29 mouse cellular contexts compared by ENCODE assay signal in the genomic region with DNA sequence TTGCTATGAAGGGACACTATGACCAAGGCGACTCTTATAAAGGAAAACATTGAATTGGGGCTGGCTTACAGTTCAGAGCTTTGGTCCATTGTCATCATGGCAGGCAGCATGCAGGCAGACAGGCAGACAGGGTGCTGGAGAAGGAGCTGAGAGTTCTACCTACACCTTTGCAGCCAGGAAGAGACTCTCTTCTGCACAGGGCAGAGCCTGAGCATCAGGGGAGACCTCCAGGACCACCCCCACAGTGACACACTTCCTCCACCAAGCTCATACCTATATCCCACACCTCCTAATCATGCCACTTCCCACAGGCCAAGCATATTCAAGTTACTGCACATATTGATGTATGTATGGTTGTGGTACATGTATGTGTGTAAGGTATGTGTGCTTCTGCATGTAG. TPM values are rescaled to one million over a fixed set of nuclear protein-coding genes. Genes with fewer than 3 reads are reported as not detected.
DNase-seq lines count a peak whose midpoint lies in the region; ATAC-seq and TF ChIP-seq lines count a peak whose summit lies in the region.
"Had no signal": no experiment of that assay in that cellular context is flagged by ENCODE, and none has a peak within 500 bp of the region (broad histone marks: within the 10 kb centered on the region; RNA-seq: fewer than 3 reads in every experiment).

No protein-coding gene starts in this region.

- no peaks in the 10 kb centered on the region for H3K36me3 ChIP-seq in heart, embryonic 12.5 days
- H3K36me3 ChIP-seq in liver, embryonic 11.5 days (ENCODE audit: control insufficient read depth, insufficient read depth, low read length), result no peaks in the 10 kb centered on the region
- H3K36me3 ChIP-seq in liver, embryonic 12.5 days, result no peaks in the 10 kb centered on the region
- no peaks in the 10 kb centered on the region for H3K36me3 ChIP-seq in stomach, postnatal 0 days (ENCODE audit: control insufficient read depth, insufficient read depth, low read length)
- no peaks in the 10 kb centered on the region for H3K36me3 ChIP-seq in hindbrain, embryonic 10.5 days
- H3K36me3 ChIP-seq: embryonic facial prominence, embryonic 12.5 days; forebrain, embryonic 15.5 days; G1E had no signal

- ATAC-seq in heart, embryonic 12.5 days (ENCODE audit: insufficient number of reproducible peaks, low FRiP score), result no peak
- no peak for ATAC-seq in liver, embryonic 11.5 days (replicated peaks; ENCODE audit: low FRiP score)
- ATAC-seq in liver, embryonic 12.5 days, result no peak
- no peak for ATAC-seq in stomach, postnatal 0 days (ENCODE audit: low FRiP score, low TSS enrichment)
- ATAC-seq: activated CD4-positive, CD25-positive, alpha-beta regulatory T cell, adult 4 months; CD4-positive, CD25-positive, alpha-beta regulatory T cell, adult 4 months; forebrain, embryonic 13.5 days; forebrain, embryonic 15.5 days; Patski had no signal

- no peak for TF ChIP-seq CTCF in stomach, postnatal 0 days (IDR thresholded peaks at IDR 0.05; ENCODE audit: low read depth)

- peaks cover 9% of the 10 kb centered on the region; the same call in 1 of the 2 replicates for H3K4me1 ChIP-seq in heart, embryonic 12.5 days (replicated peaks)
- peaks cover 11% of the 10 kb centered on the region for H3K4me1 ChIP-seq in liver, embryonic 11.5 days (replicated peaks; ENCODE audit: control insufficient read depth, insufficient read depth, low read length)
- peaks cover 37% of the 10 kb centered on the region for H3K4me1 ChIP-seq in liver, embryonic 12.5 days
- H3K4me1 ChIP-seq in stomach, postnatal 0 days (replicated peaks; ENCODE audit: control insufficient read depth, insufficient read depth), result no peaks in the 10 kb centered on the region
- H3K4me1 ChIP-seq in hindbrain, embryonic 10.5 days (replicated peaks), result peaks cover 23% of the 10 kb centered on the region

- no peaks in the 10 kb centered on the region for H3K9me3 ChIP-seq in heart, embryonic 12.5 days (replicated peaks)
- no peaks in the 10 kb centered on the region for H3K9me3 ChIP-seq in liver, embryonic 11.5 days (ENCODE audit: control insufficient read depth, low read length)
- no peaks in the 10 kb centered on the region for H3K9me3 ChIP-seq in liver, embryonic 12.5 days (replicated peaks)
- H3K9me3 ChIP-seq in stomach, postnatal 0 days (ENCODE audit: control insufficient read depth, low read length), result no peaks in the 10 kb centered on the region
- H3K9me3 ChIP-seq in hindbrain, embryonic 10.5 days, result no peaks in the 10 kb centered on the region
- H3K9me3 ChIP-seq: embryonic facial prominence, embryonic 12.5 days; forebrain, embryonic 15.5 days; G1E had no signal

- WGBS in heart, embryonic 12.5 days, result 80% methylated on average over 1 of the region's 1 CpGs
- 88% methylated on average over 1 of the region's 1 CpGs for WGBS in liver, embryonic 11.5 days
- WGBS in liver, embryonic 12.5 days (ENCODE audit: insufficient replicate concordance), result 53% methylated on average over 1 of the region's 1 CpGs
- 92% methylated on average over 1 of the region's 1 CpGs for WGBS in stomach, postnatal 0 days
- 84% methylated on average over 1 of the region's 1 CpGs for WGBS in hindbrain, embryonic 10.5 days

- no peak overlapping the region for H3K27ac ChIP-seq in heart, embryonic 12.5 days (ENCODE audit: poor library complexity, severe bottlenecking)
- no peak overlapping the region for H3K27ac ChIP-seq in liver, embryonic 11.5 days (ENCODE audit: low read depth, low read length)
- no peak overlapping the region for H3K27ac ChIP-seq in liver, embryonic 12.5 days
- H3K27ac ChIP-seq in stomach, postnatal 0 days (replicated peaks), result no peak overlapping the region
- H3K27ac ChIP-seq in hindbrain, embryonic 10.5 days, result no peak overlapping the region
- H3K27ac ChIP-seq: embryonic facial prominence, embryonic 12.5 days; forebrain, embryonic 13.5 days; forebrain, embryonic 15.5 days had no signal

- TF ChIP-seq EP300 in stomach, postnatal 0 days (optimal IDR thresholded peaks at IDR 0.05), result no peak

- no peak overlapping the region for H3K9ac ChIP-seq in heart, embryonic 12.5 days
- H3K9ac ChIP-seq in liver, embryonic 11.5 days (ENCODE audit: low read depth, low read length), result no peak overlapping the region
- H3K9ac ChIP-seq in liver, embryonic 12.5 days, result no peak overlapping the region
- H3K9ac ChIP-seq in stomach, postnatal 0 days (ENCODE audit: low read length), result no peak overlapping the region
- H3K9ac ChIP-seq: embryonic facial prominence, embryonic 12.5 days; forebrain, embryonic 13.5 days; forebrain, embryonic 15.5 days had no signal

- DNase-seq in heart, adult 11 months, result peak; percentile 68
- DNase-seq in liver, embryonic 11.5 days (ENCODE audit: low spot score), result peak; percentile 21
- DNase-seq in testis, postnatal 10 days (ENCODE audit: low spot score), result peak; percentile 26
- no peak for DNase-seq in testis, postnatal 14 days (ENCODE audit: low spot score)
- peak; percentile 5 for DNase-seq in stomach, postnatal 0 days (ENCODE audit: low spot score)
- DNase-seq in hindbrain, embryonic 10.5 days (ENCODE audit: low spot score), result no peak
- DNase-seq: adrenal gland, adult 8-10 months; adrenal gland, postnatal 14 days; adrenal gland, postnatal 36 days; B cell, adult 2 months; cerebellum, adult 11 months; cerebellum, adult 18-20 months; cerebellum, adult 8-10 months; cerebellum, adult 9-11 months; cerebellum, postnatal 14 days; cerebellum, postnatal 36 days; embryo, embryonic 11 days had no signal

- H3K4me3 ChIP-seq in heart, embryonic 12.5 days, result no peak overlapping the region
- no peak overlapping the region for H3K4me3 ChIP-seq in liver, embryonic 11.5 days (ENCODE audit: low read depth, low read length)
- H3K4me3 ChIP-seq in liver, embryonic 12.5 days, result no peak overlapping the region
- H3K4me3 ChIP-seq in stomach, postnatal 0 days (ENCODE audit: low read depth, low read length), result no peak overlapping the region
- H3K4me3 ChIP-seq in hindbrain, embryonic 10.5 days, result no peak overlapping the region
- H3K4me3 ChIP-seq: embryonic facial prominence, embryonic 12.5 days; forebrain, embryonic 13.5 days; forebrain, embryonic 15.5 days had no signal

- H3K27me3 ChIP-seq in heart, embryonic 12.5 days (replicated peaks), result no peaks in the 10 kb centered on the region
- no peaks in the 10 kb centered on the region for H3K27me3 ChIP-seq in liver, embryonic 11.5 days (replicated peaks; ENCODE audit: control insufficient read depth, insufficient read depth, low read length)
- H3K27me3 ChIP-seq in liver, embryonic 12.5 days (replicated peaks), result peaks cover 16% of the 10 kb centered on the region
- H3K27me3 ChIP-seq in stomach, postnatal 0 days (ENCODE audit: control insufficient read depth, insufficient read depth, low read length), result no peaks in the 10 kb centered on the region
- no peaks in the 10 kb centered on the region for H3K27me3 ChIP-seq in hindbrain, embryonic 10.5 days (ENCODE audit: insufficient read depth, poor library complexity, severe bottlenecking)
- H3K27me3 ChIP-seq: CH12.LX; embryonic facial prominence, embryonic 12.5 days; forebrain, embryonic 13.5 days; forebrain, embryonic 15.5 days had no signal

- no peak overlapping the region for H3K4me2 ChIP-seq in heart, embryonic 12.5 days
- H3K4me2 ChIP-seq in liver, embryonic 11.5 days, result no peak overlapping the region
- no peak overlapping the region for H3K4me2 ChIP-seq in liver, embryonic 12.5 days
- no peak overlapping the region for H3K4me2 ChIP-seq in stomach, postnatal 0 days (replicated peaks; ENCODE audit: low read depth)
- H3K4me2 ChIP-seq: embryonic facial prominence, embryonic 12.5 days; forebrain, embryonic 13.5 days; forebrain, embryonic 15.5 days had no signal

RNA-seq across cellular contexts. Expression of a gene that starts 2.4 kb away (rescaled TPM):
- 107 and 112 TPM in 2 replicates for polyA plus RNA-seq in heart, embryonic 12.5 days (2016; fragmentation: Nextera tagmentation; extraction: Ambion mirVana)
- 62.4 and 65.0 TPM in 2 replicates for polyA plus RNA-seq in liver, embryonic 11.5 days (2014; fragmentation: Nextera tagmentation; extraction: Ambion mirVana)
- polyA plus RNA-seq in liver, embryonic 12.5 days (2016; fragmentation: Nextera tagmentation; extraction: Ambion mirVana), result 34.5 and 34.8 TPM in 2 replicates
- polyA plus RNA-seq in stomach, postnatal 0 days (2015; fragmentation: Nextera tagmentation; extraction: Ambion mirVana), result 48.4 and 52.1 TPM in 2 replicates
- polyA plus RNA-seq in hindbrain, embryonic 10.5 days (2016; fragmentation: Nextera tagmentation; extraction: Ambion mirVana), result 76.5 and 83.1 TPM in 2 replicates

RNA-seq across cellular contexts. Expression of a gene that starts 14.8 kb away (rescaled TPM):
- polyA plus RNA-seq in heart, embryonic 12.5 days (2016; fragmentation: Nextera tagmentation; extraction: Ambion mirVana), result not detected in 2 replicates
- polyA plus RNA-seq in liver, embryonic 11.5 days (2014; fragmentation: Nextera tagmentation; extraction: Ambion mirVana), result not detected in 2 replicates
- polyA plus RNA-seq in liver, embryonic 12.5 days (2016; fragmentation: Nextera tagmentation; extraction: Ambion mirVana), result not detected in 2 replicates
- not detected in 2 replicates for polyA plus RNA-seq in stomach, postnatal 0 days (2015; fragmentation: Nextera tagmentation; extraction: Ambion mirVana)
- polyA plus RNA-seq in hindbrain, embryonic 10.5 days (2016; fragmentation: Nextera tagmentation; extraction: Ambion mirVana), result not detected in 2 replicates
- polyA plus RNA-seq: activated CD4-positive, CD25-positive, alpha-beta regulatory T cell, adult 4 months; CD4-positive, CD25-positive, alpha-beta regulatory T cell, adult 4 months; embryonic facial prominence, embryonic 12.5 days; embryonic facial prominence, embryonic 14.5 days; forebrain, embryonic 11.5 days; forebrain, embryonic 13.5 days; forebrain, embryonic 15.5 days; G1E; Patski had no signal

RNA-seq across cellular contexts. Expression of a gene that starts 15.4 kb away (rescaled TPM):
- not detected in 2 replicates for polyA plus RNA-seq in heart, embryonic 12.5 days (2016; fragmentation: Nextera tagmentation; extraction: Ambion mirVana)
- not detected in 2 replicates for polyA plus RNA-seq in liver, embryonic 11.5 days (2014; fragmentation: Nextera tagmentation; extraction: Ambion mirVana)
- polyA plus RNA-seq in liver, embryonic 12.5 days (2016; fragmentation: Nextera tagmentation; extraction: Ambion mirVana), result not detected in 2 replicates
- not detected in 2 replicates for polyA plus RNA-seq in stomach, postnatal 0 days (2015; fragmentation: Nextera tagmentation; extraction: Ambion mirVana)
- not detected in 2 replicates for polyA plus RNA-seq in hindbrain, embryonic 10.5 days (2016; fragmentation: Nextera tagmentation; extraction: Ambion mirVana)
- polyA plus RNA-seq: activated CD4-positive, CD25-positive, alpha-beta regulatory T cell, adult 4 months; CD4-positive, CD25-positive, alpha-beta regulatory T cell, adult 4 months; embryonic facial prominence, embryonic 12.5 days; embryonic facial prominence, embryonic 14.5 days; forebrain, embryonic 11.5 days; forebrain, embryonic 13.5 days; forebrain, embryonic 15.5 days; G1E; Patski had no signal

RNA-seq across cellular contexts. Expression of a gene that starts 26.9 kb away (rescaled TPM):
- polyA plus RNA-seq in heart, embryonic 12.5 days (2016; fragmentation: Nextera tagmentation; extraction: Ambion mirVana), result not detected in 2 replicates
- polyA plus RNA-seq in liver, embryonic 11.5 days (2014; fragmentation: Nextera tagmentation; extraction: Ambion mirVana), result not detected in 2 replicates
- not detected in 2 replicates for polyA plus RNA-seq in liver, embryonic 12.5 days (2016; fragmentation: Nextera tagmentation; extraction: Ambion mirVana)
- not detected in 2 replicates for polyA plus RNA-seq in stomach, postnatal 0 days (2015; fragmentation: Nextera tagmentation; extraction: Ambion mirVana)
- polyA plus RNA-seq in hindbrain, embryonic 10.5 days (2016; fragmentation: Nextera tagmentation; extraction: Ambion mirVana), result not detected in 2 replicates
- polyA plus RNA-seq: activated CD4-positive, CD25-positive, alpha-beta regulatory T cell, adult 4 months; CD4-positive, CD25-positive, alpha-beta regulatory T cell, adult 4 months; embryonic facial prominence, embryonic 12.5 days; embryonic facial prominence, embryonic 14.5 days; forebrain, embryonic 11.5 days; forebrain, embryonic 13.5 days; forebrain, embryonic 15.5 days; G1E had no signal

RNA-seq across cellular contexts. Expression of a gene that starts 26.9 kb away (rescaled TPM):
- polyA plus RNA-seq in heart, embryonic 12.5 days (2016; fragmentation: Nextera tagmentation; extraction: Ambion mirVana), result not detected in 2 replicates
- not detected in 2 replicates for polyA plus RNA-seq in liver, embryonic 11.5 days (2014; fragmentation: Nextera tagmentation; extraction: Ambion mirVana)
- not detected in 2 replicates for polyA plus RNA-seq in liver, embryonic 12.5 days (2016; fragmentation: Nextera tagmentation; extraction: Ambion mirVana)
- polyA plus RNA-seq in stomach, postnatal 0 days (2015; fragmentation: Nextera tagmentation; extraction: Ambion mirVana), result not detected in 2 replicates
- not detected in 2 replicates for polyA plus RNA-seq in hindbrain, embryonic 10.5 days (2016; fragmentation: Nextera tagmentation; extraction: Ambion mirVana)
- polyA plus RNA-seq: activated CD4-positive, CD25-positive, alpha-beta regulatory T cell, adult 4 months; CD4-positive, CD25-positive, alpha-beta regulatory T cell, adult 4 months; embryonic facial prominence, embryonic 12.5 days; embryonic facial prominence, embryonic 14.5 days; forebrain, embryonic 11.5 days; forebrain, embryonic 13.5 days; forebrain, embryonic 15.5 days; G1E; Patski had no signal

Comparison
In these comparisons a context has a peak if more than half of its experiments do, and no peak if none do; other contexts are left out.
1. DNase-seq: peak in heart, adult 11 months (single experiment), liver, embryonic 11.5 days (single experiment), testis, postnatal 10 days (single experiment) and stomach, postnatal 0 days (single experiment); none in testis, postnatal 14 days (single experiment) and hindbrain, embryonic 10.5 days (single experiment).